Mouse (Mus musculus) spleen, adult 2 months (tissue): ENCODE measurements at regions not wholly inside any gene's neighbourhood (a gene's known extent, or its start where the extent isn't known, plus 50 kb on each side); places are given as distances from the start of the nearest gene placed in this dataset.

ENCODE experiments used
- CTCF ChIP-seq: fragments of 200-500 bp; IDR thresholded peaks from 2 replicates; pipeline ENCODE4 v1.5.1; 2011; ENCODE audit warnings: mild to moderate bottlenecking, inconsistent platforms; ENCODE audit not compliant: insufficient read depth, insufficient read length, insufficient replicate concordance; ENCODE audit errors: extremely low read depth
- POLR2A ChIP-seq: fragments of 200-500 bp; IDR thresholded peaks from 2 replicates; pipeline ENCODE4 v1.6.1; 2011; ENCODE audit warnings: low read depth, low read length, inconsistent platforms

DNA sequence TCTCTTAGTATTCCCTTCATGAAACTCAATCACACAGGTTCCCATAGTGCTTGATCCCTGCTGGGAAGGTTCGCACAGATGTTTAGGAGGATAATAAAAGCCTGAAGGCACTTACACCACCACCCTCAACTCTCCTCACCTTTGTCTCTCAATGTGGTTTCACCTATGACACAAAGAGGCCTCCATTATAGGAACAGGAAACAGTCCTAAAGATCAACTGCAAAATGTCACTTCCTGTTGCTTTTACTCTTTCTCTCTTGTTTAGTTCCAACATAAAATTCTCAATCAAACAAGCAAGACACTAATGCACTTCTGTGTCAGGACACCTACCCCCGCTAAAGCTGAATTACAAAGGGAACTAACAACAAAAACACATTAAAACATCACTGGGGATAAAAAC lies 50.3 kb upstream of the Hif1a start:
- TF ChIP-seq POLR2A = no peak
- TF ChIP-seq CTCF = no peak
